Mouse (Mus musculus) CD4-positive, CD25-positive, alpha-beta regulatory T cell (primary cell): ENCODE measurements around the gene Zfp354b. TPM values are rescaled to one million over a fixed set of nuclear protein-coding genes. Genes with fewer than 3 reads are reported as not detected.

Experiments
- polyA plus RNA-seq: library from polyadenylated mRNA; unstranded; fragments of 100-300 nt; shearing (Covaris generic); gene quantifications from one replicate; pipeline ENCODE4 v1.2.1, GENCODE M21; 2017

Zfp354b gene
- polyA plus RNA-seq = not detected

DNA sequence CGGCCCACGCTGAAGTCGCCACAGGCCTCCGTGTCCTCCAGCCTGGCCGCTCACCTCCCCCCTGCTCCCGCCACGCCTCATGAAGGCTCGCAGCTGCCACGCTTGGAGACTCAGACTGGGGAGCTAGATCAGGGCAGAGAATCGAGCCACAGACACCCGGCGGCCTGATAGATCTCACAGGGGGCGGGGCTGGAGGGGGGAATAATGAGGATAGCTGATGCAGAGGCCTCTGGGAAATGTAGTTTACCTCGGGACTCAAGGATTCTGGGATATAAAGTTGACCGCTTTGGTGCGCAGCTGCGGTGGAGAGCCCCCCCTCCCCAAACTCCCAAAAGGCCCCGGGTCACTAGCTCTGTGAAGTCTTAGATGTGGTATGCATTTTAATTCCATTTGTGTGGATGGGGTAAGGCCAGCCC is at the start of gene Zfp354b:
Gene Zfp354b (minus strand): TSS at position 183 of the 416 bp plus-strand sequence.

DNA sequence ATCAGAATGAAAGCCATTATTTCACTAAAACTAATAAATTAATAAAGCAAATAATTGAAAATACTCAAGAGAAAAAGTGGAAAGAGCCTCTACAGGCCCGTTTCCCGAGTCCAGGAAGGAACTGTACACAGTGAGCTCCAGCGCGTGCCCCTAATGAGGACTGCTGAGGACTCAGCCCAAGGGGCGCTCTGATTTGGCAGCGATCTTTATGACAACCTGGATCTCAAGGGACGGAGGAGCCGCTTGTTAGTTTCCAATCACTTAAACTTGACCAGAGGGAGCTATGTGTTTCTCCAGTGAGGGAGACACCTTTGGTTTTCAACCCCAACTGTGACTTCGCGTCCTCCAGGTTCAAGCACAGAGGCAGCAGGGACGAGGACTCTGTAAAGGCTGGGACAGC is 34.8 kb upstream of the Zfp354b start, which contains the start of gene Olfr1378:
Gene Olfr1378 (plus strand): TSS at position 301 of the 400 bp plus-strand sequence.

DNA sequence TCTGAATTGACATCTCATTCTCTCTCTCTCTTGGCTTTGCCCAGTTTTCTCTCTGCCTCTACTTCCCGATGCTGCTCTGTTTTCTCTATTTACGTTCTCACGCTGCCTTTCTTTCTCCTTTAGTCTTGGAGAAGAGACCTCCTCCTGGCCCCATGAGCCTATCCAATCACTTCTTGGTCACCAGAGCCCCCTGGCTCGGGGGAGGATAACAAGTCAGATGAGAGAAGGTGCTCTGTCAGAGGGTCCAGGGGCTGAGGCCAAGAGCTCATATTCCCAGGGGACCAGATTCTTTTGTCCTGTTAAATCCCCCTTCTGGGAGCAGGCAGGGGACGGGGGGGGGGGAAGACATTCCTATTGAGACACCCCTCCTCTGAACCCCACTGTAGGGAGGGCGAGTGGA is 22.2 kb upstream of the Zfp354b start, which contains the start of gene Prop1:
Gene Prop1 (minus strand): TSS at position 101 of the 400 bp plus-strand sequence.

DNA sequence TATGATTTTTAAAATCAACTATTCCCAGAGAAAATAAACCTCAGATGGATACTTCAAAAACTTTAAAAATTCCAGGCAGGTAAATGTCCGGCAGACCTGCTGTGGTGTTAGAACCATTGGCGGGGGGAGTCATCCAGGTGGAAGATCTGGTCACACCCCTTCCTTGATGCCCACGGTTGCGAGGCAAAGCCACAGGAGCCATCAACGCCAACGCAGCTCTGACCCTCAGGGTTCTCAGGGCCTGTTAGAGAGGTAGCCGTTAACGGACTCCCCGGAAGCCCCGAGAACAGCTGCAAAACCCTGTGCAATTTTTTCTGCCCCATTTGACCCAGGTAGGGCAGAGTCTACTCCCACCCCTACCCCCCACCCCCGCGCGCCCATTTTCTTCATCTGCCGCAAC is 12.1 kb upstream of the Zfp354b start, which contains the start of gene 4933414I15Rik:
Gene 4933414I15Rik (minus strand): TSS at position 260 of the 400 bp plus-strand sequence.

DNA sequence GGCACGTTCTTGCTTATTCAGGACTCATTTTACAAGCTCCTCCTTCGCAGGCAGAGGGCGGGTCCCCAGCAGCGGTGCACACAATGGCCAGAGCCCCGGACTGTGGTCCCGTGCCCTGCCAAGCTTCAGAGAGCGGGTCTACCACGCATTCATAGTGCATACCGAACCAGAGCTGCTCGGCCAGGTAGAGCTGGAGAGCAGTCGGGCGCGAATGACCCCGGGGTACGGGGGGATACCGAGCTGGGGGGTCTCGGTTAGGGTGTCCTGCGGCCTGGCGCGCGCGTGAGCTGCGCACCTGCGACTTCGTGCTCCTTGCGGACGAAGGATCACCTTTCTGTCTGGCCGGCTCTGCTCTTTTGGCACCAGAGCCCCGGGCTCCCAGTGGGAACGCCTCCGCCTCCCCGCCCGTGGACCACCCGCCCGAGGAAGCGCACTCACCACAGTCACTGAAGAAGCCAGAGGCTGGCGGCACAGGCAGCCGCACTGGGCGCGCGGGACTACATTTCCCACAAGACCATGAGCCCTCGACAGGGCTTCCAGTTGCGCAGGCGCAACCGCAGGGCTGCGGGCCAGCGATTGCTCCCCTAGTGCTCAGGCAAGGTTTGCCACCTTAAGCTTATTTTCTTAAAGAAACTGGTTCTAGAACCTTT is 15.6 kb downstream of the Zfp354b start, which contains the start of gene Zfp2:
Gene Zfp2 (minus strand): TSS at position 495 of the 650 bp plus-strand sequence.

DNA sequence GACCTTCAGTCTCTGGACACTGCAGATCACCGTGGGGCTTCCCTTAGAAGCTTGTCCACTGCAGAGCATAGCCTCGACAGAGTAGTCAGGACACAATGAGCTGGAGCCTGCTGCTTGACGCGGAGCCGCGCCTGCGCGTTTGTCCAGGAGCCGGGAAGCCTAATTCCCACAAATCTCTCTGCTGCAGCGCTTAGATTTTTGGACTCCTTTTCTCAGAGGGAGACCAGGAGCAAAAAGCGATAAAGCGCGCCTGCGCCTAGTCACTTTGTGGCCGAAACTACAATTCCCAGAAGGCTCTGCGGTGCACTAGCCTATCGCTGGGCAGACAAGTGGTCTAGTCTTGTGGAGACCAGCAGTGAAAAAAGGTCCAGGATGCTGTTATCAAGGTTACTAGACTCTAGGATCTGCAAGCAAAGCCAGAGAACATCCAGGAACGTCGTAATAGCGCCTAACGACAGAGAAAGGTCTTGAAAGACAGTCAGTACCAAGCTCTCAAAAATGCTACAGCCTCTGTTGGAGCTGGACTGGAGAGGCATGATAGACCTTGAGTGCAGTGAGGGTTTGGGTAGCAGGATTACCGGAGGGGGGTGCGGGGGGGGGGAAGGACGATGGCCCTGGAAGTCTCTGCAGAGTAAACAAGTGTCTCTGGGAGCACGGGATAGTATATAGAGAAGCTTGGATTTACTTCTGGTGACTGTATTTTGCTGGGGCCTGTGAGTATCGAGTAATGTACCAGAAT is 43.9 kb downstream of the Zfp354b start, which contains the start of gene Zfp454:
Gene Zfp454 (minus strand): TSS at position 262 of the 739 bp plus-strand sequence.

Other genes with a start within 250 kb of the Zfp354b start
- gene Zfp354c, start 103.9 kb downstream of the Zfp354b start, polyA plus RNA-seq = 3.3 TPM
- 0.14 TPM for gene Zfp879, start 90.1 kb downstream of the Zfp354b start, polyA plus RNA-seq
- gene Grm6, start 80.9 kb downstream of the Zfp354b start, polyA plus RNA-seq = 0.69 TPM
- not detected for gene Zfp454, start 44.0 kb downstream of the Zfp354b start, polyA plus RNA-seq
- gene Zfp2, start 15.5 kb downstream of the Zfp354b start, polyA plus RNA-seq = 2.0 TPM
- not detected for gene 4933414I15Rik, start 12.1 kb upstream of the Zfp354b start, polyA plus RNA-seq
- gene Prop1, start 22.1 kb upstream of the Zfp354b start, polyA plus RNA-seq = not detected
- gene Olfr1378, start 34.9 kb upstream of the Zfp354b start, polyA plus RNA-seq = not detected
- gene Olfr1377, start 50.3 kb upstream of the Zfp354b start, polyA plus RNA-seq = not detected
- not detected for gene Olfr51, start 72.0 kb upstream of the Zfp354b start, polyA plus RNA-seq
- gene Olfr54, start 82.6 kb upstream of the Zfp354b start, polyA plus RNA-seq = 0.06 TPM
- gene Olfr1375, start 116.5 kb upstream of the Zfp354b start, polyA plus RNA-seq = not detected
- gene Zfp354a, start 127.6 kb upstream of the Zfp354b start, polyA plus RNA-seq = not detected